Mouse (Mus musculus) monocyte, adult 59 days (primary cell): ENCODE measurements around the gene Arhgef9. TPM values are rescaled to one million over a fixed set of nuclear protein-coding genes. Genes with fewer than 3 reads are reported as not detected.

Source experiments
- total RNA-seq, 2 experiments: library from RNA; stranded (reverse); gene quantifications; one replicate each; pipeline ENCODE4 v1.2.4; 2023

Arhgef9 gene
- under 1 TPM; 0.55 to 0.67 TPM for total RNA-seq

GRCm38 (mm10) chrX:95196104-95196919 is at the start of gene Arhgef9:
Gene Arhgef9, minus strand, starts transcription at chrX:95196856.

GRCm38 (mm10) chrX:95026361-95026892 is 170.2 kb downstream of the Arhgef9 start, which contains the start of gene Spin4:
Gene Spin4, minus strand, starts transcription at chrX:95026682.

Other genes starting within 250 kb of the Arhgef9 start
- gene Spin4, start 170.2 kb downstream of the Arhgef9 start, total RNA-seq, result not detected
- gene Amer1, start 248.0 kb upstream of the Arhgef9 start, total RNA-seq, result 1 to 10 TPM; 5.1 to 5.2 TPM